Mouse (Mus musculus) CD8-positive naive resting alpha-beta T cell, adult 2 months (primary cell): ENCODE measurements around the gene Otx2.

Source experiments
- DNase-seq, 2 experiments: peaks; one replicate each; pipeline ENCODE4 v3.0.0; 2022; ENCODE audit warnings: low read depth in 2 of 2, low spot score in 2 of 2

Otx2 gene

GRCm38 (mm10) chr14:48673541-48673940, at the start of gene Otx2:
Gene Otx2, minus strand, starts transcription at chr14:48673819.
- DNase-seq, result no peak

DNA sequence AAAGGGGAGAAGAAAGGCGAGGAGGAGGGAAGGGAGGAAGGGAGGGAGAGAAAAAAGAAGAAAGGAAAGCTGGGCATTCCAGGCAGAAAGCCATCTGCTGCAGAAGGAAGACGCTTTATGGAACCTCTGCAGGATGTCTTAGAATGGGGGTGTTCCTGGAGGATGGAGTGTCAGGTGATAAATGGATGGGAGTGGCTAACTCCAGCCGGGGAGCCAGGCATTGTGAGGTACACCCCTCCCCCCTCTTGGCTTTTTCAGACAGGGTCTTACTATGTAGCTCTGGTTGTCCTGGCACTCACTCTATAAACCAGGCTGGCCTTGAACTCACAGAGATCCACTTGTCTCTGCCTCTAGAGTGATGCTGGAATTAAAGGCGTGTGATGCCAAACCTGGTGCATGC, 49.1 kb upstream of the Otx2 start:
- DNase-seq, result no peak

GRCm38 (mm10) chr14:48719296-48719695, 45.7 kb upstream of the Otx2 start:
- no peak for DNase-seq

DNA sequence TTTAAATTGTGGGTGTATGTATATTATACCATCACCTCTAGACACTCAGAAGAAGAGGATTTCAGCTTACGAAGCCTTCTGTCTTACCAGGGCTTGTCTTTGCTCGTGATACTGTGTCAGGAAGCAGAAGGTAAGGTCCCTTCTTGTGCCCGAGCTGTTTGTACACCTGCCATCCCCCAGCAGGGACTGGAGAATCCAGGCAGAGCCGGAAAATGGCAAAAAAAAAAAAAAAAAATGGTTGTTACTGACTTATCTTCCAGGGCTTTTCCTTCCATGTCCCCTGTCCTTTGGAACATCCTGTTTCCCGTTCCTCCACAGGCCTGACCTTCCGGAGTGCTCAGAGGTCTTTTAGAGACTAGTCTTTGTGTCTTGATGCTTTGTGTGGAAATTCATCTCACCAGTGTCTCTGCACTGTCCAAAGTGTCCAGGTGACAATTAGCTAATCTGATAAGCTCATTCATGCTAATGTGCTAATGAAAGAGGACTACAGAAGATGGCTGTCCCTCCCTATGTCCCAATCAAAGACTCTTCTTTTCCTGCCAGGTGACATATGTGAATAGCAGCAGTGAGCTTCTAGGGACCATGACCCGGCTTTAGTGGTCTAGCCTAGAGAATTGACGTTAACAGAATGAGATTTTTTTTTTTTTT, 44.1 kb upstream of the Otx2 start:
- DNase-seq, result no peak

- no peak for DNase-seq
Measured at GRCm38 (mm10) chr14:48716456-48716855, 42.8 kb upstream of the Otx2 start.

GRCm38 (mm10) chr14:48710871-48711370, 37.3 kb upstream of the Otx2 start:
- DNase-seq, result no peak

- DNase-seq, result no peak
Measured at GRCm38 (mm10) chr14:48710062-48710870, 36.6 kb upstream of the Otx2 start.

DNA sequence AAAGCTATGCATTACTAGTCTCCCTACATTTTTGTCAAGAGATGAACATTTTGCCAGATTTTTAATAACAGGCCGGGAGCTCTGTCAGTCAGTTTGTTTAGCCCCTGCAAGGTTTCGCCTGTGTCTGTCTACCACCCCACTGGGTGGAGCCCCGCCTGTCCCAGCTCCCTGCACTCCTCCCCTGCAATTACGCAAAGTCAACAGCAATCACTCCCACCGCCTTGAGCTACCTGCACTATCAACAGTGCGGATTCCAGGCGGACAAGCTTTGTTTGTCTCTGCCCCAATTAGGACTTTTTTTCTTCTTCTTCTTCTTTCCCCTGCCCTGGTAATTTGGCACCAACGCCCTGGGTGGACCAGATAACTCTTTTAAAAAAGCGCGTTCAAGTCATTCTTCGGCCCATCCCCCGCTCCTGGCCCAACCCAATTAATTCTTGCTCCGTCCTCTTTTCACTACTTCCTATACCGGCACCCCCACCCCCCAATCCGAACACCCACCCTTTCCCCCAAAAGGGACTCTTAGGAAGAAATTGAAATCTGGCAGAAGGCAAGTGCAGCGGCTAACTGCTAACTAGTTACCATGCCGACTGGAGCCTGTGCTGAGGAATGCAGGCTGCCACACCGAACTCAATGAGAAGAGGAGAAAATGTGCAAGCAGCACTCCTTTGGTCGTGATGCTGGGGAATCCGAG, 35.9 kb upstream of the Otx2 start:
- no peak for DNase-seq

GRCm38 (mm10) chr14:48707844-48708383, 34.3 kb upstream of the Otx2 start:
- DNase-seq, result no peak

DNA sequence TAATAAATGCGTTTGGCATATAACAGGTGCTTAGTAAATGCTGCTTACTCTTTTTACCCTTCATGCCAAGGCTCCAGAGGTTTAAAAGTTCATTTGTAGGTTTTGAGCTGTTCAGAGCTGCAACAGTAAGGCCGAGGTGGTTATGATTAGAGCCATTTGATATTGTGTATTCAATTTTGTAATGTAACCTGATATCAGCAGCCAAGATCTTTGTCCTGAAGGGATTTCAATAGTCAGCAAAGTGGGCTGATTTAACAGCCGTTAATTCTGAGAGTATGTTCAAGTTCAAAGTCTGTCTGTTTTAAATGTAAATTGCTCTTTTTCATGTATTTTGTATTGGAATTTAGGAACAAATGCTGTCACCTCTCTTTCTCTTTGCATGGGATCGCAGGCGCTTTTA, 33.8 kb upstream of the Otx2 start:
- DNase-seq, result no peak

- DNase-seq, result no peak
Measured at GRCm38 (mm10) chr14:48700790-48701370, 27.3 kb upstream of the Otx2 start.

DNA sequence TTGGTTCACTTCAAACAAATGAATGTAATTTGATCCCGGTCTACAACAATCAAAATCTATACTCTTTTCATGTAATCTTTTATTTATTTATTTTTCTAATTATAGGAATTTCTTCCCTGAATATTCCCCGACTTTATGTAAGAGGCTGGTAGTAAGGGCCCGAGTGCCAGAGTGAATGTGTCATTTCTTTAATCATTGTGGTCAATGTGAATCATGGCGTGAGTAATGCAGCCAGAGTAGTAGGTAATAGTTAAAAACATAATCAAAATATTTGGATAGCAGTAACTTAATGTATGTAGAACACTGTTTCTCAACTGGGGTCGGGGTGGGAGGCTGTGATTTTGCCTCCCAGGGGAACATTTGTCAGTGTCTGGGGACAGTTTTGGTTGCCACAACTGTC, 6.0 kb upstream of the Otx2 start:
- DNase-seq, result no peak

DNA sequence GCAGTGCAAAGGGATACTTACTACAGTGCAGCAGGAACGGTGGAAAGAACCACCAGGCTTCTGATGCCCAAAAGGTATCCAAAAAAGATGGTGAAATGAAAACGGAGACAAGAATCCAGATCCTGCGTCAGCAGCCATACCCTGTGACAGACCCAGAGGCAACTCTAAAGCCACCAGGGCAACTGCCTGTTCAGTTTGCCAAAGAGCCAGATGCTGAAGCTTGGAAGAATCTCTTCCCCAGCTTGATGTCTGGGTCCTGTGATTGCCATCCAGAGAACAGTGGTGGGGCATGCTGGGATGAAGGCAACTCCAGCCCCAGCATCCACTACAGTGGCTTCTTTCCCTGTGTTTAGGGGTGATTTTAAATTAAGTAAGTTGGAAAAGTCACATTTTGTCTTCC, 5.1 kb upstream of the Otx2 start:
- no peak for DNase-seq

DNA sequence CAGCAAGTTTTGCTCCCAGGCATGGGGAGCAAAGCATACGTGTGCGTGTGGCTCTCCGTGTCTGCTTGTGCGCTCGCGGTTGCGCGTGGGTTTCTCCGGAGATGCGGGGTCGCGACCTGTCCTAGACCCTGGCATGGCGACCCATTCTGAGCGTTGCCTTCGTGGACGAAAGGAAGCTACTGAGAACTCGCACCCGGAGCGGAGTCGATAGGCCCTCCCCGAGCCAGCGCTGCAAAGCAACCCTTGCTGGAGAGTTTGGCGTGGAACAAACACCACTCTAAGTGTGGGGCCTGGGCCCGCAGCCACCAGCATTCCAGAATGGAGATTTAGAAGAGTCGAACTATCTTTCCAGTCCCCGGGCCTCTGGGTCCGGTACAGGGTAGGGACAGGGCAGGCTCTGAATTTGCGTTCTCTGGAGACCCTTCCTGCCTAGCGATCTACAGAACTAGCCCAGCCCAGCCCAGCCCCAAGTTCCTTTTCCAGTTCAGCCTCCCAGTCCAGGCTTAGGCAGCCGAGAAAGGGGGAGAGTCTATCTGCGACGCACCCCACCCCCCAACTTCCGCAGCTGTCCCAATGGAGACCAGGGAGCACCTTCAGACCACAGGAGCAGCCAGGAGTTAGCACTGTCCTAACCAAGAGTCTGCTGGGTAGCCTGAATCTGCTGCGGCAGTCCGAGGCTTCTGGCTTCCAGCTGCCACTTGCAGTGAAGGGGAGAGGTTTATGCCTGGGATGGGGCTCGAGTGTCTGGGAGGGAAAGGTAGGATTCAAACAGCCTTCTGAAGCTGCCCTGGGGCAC, 615 bp upstream of the Otx2 start:
- no peak for DNase-seq

DNA sequence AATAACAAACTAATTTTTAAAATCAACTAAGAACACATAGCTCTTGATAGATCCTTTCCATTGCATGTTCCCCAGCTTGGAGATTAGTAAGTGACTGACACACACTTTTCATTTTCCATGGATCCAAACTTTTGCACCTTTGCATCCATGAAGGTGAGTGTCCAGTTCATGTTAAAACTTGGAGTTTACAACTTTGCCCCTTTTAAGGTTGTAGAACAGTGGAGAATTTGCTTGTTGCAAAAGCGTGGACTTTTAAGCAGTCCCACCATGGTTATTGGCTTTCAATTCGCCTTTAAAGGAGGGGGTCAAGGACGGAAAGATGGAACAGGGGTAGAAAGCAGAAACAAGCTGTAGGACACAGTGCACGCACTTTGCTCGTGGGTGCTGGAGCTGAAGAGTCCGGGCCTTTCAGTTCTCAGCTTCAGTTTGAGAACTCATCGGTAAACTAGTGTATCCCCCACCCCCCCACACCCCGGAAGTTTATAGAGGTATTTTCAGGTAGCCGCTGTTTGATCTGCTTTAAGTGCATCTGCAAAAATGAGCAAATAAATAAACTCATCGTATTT, 925 bp downstream of the Otx2 start:
- DNase-seq, result no peak

DNA sequence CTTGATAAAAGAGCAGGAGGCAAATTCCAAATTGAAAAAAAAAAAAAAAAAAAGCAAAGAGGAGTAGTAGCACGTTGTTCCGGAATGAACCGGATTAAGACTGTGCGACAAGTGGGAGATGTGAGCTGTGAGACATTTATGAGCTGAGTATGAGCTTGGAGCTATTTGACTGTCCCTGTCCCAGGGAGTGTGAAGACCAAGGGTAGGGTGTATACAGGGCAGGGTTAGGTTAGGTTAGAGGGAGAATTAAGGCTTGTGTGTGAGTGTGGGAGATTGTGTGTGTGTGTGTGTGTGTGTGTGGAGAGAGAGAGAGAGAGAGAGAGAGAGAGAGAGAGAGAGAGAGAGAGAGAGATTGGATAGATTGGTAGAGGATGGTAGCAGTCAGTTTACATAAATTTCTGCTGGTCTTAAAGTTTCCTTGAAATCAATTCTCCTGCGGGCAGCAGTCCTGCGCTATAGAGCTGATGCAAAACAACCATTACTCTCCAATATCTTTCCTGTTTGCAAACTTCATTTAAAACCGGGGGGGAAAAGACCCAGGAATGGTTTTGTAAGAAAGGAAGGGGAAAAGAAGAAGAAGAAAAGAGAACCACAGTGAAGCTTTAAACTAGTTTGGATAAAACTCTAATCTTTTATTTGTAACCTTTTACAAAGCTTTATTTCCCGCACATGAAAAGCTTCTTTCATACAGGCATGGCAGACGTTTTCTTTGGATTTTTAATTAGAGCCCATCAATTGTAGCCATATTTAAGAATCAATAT, 2.0 kb downstream of the Otx2 start:
- no peak for DNase-seq

GRCm38 (mm10) chr14:48670761-48671479, 2.7 kb downstream of the Otx2 start:
- no peak for DNase-seq

- DNase-seq, result no peak
Measured at GRCm38 (mm10) chr14:48670258-48670630, 3.4 kb downstream of the Otx2 start.
